Mouse (Mus musculus): Measurements from ENCODE around the gene Lmf1. TPM values are rescaled to one million over a fixed set of nuclear protein-coding genes. Genes with fewer than 3 reads are reported as not detected.
A peak's percentile ranks its signal among the peaks of the same experiment; 100 is the strongest.

Lmf1 gene
- total RNA-seq, 2 experiments from 2014 or later: 20.4 to 23.7 TPM

- DNase-seq (ENCODE audit: low spot score in 2 of 2): no peak
- intact Hi-C loops (cut with DNase I): no loop called here
Measured at GRCm38 (mm10) chr17:25590985-25591384, 12.1 kb downstream of the Lmf1 start.

DNA sequence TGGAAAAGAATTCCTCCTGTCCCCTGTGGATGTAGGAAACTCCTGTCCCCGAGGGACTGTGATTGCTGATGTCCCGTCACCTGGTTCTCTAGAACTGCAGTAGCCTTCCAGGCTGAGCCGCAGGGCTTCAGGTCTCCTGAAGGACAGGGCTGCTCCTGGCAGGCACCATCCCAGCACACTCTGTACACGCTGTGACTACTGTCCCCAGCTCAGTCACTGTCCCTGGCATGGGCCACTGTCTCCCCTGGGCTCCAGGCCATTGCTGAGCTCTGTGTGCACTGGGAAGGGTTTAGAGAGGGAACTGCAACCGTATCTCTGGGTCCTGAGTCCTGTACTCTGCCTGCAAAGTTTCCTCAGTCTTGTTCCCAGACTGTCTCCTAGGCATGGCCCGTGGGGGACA is 13.5 kb downstream of the Lmf1 start:
- intact Hi-C loops (cut with DNase I): no loop called here

DNA sequence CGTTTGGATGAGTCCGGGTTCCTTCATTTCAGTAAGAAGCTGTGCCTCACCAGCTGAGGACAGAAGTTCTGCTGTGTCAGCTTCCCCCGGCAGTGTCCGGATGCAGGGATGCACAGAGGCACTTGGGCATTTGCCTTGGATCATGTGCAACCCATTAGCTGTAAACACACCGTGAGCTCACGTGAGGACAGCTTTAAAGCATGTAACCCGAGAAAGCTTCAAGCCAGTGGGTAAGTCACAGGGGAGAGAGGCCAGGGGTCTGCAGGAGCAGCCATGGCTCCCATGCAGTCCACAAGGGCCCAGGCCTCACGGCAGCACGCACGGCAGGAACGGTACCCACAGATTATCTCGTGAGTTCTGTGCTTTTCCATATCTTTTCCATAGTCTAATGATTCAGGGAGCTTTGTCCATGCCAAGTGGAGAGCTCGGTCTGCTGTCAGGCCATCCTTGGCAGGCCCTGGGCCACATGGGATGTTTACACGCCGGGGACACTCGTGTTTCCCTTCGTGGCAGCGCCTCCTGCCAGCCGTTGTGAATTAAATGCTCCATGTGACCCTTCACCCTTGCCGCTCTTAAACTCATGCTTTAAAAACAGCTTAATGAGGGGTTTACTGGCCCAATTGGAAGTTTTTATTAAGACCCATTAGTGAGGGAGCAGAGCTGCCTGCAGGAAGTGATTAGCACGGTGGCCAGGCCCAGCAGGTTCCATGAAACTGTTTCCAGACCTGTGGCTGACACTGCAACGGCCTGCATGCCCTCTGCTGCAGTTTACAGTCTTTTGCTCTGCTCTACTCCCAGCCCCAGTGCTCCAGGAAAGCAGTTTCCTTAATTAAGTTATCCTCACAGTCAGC is 14.8 kb downstream of the Lmf1 start:
- intact Hi-C loops (cut with DNase I): no loop called here
- no peak for DNase-seq (ENCODE audit: low spot score in 2 of 2)

More for the DNA sequence above, 13.5 kb downstream of the Lmf1 start:
- no peak for DNase-seq (ENCODE audit: low spot score in 2 of 2)

DNA sequence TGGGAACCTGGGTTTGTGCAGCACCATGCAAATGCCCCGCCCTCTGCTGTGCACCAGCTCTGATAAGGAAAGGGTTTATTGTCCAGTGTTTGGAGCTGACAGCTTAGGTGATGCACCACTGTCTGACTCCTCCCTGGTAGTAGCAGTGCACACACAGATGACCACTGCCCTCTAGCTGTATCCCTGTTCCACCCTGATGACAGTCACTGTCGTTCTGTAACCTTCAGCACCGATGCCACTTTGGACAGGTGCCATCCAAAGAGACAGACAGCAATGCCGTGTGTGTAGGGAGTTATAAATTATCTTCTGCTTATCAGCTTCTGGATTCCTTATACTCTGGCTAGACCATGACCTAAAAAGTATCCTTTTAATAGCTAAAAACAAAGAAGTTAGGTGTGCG is 16.6 kb downstream of the Lmf1 start:
- intact Hi-C loops (cut with DNase I): no loop called here
- no peak for DNase-seq (ENCODE audit: low spot score in 2 of 2)

- peak in 1 of 2 experiments; percentile 38 for DNase-seq (ENCODE audit: low spot score in 2 of 2)
- intact Hi-C loops (cut with DNase I): no loop called here
Measured at GRCm38 (mm10) chr17:25597537-25597936, 18.7 kb downstream of the Lmf1 start.

GRCm38 (mm10) chr17:25602366-25602765 is 23.5 kb downstream of the Lmf1 start:
- DNase-seq (ENCODE audit: low spot score in 2 of 2): peak in 1 of 2 experiments; percentile 61

DNA sequence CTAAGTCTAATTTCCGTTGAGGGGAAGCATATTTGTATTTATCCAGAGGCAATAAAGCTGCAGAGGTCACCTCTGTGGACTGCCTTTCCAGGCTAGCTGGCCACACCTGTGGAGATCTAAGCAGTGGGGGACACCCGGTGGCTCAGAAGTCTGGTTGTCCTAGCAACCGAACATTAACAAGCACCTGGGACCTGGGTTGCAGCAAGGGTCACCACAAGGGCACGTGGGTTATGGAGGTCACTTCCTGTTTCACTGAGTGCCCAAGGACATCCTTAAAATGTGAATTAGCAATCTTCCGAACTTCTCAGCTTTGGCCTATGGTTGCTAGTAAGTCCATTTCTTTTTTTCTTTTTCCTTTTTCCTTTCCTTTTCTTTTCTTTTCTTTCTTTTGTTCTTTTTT is 25.3 kb downstream of the Lmf1 start:
- no peak for DNase-seq (ENCODE audit: low spot score in 2 of 2)
- intact Hi-C loops (cut with DNase I): no loop called here

More at GRCm38 (mm10) chr17:25602366-25602765, 23.5 kb downstream of the Lmf1 start:
- intact Hi-C loops (cut with DNase I): no loop called here

- intact Hi-C loops (cut with DNase I): no loop called here
- DNase-seq (ENCODE audit: low spot score in 2 of 2): peak in 1 of 2 experiments; percentile 68
Measured at GRCm38 (mm10) chr17:25608137-25608785, 29.4 kb downstream of the Lmf1 start.

GRCm38 (mm10) chr17:25608821-25609505 is 30.1 kb downstream of the Lmf1 start:
- DNase-seq (ENCODE audit: low spot score in 2 of 2): no peak
- intact Hi-C loops (cut with DNase I): no loop called here

- intact Hi-C loops (cut with DNase I): no loop called here
- no peak for DNase-seq (ENCODE audit: low spot score in 2 of 2)
Measured at GRCm38 (mm10) chr17:25609506-25609828, 30.6 kb downstream of the Lmf1 start.

- peak in 1 of 2 experiments; percentile 50 for DNase-seq (ENCODE audit: low spot score in 2 of 2)
- intact Hi-C loops (cut with DNase I): no loop called here
Measured at GRCm38 (mm10) chr17:25610151-25610550, 31.3 kb downstream of the Lmf1 start.

GRCm38 (mm10) chr17:25612537-25612936 is 33.7 kb downstream of the Lmf1 start:
- no peak for DNase-seq (ENCODE audit: low spot score in 2 of 2)
- intact Hi-C loops (cut with DNase I): no loop called here

DNA sequence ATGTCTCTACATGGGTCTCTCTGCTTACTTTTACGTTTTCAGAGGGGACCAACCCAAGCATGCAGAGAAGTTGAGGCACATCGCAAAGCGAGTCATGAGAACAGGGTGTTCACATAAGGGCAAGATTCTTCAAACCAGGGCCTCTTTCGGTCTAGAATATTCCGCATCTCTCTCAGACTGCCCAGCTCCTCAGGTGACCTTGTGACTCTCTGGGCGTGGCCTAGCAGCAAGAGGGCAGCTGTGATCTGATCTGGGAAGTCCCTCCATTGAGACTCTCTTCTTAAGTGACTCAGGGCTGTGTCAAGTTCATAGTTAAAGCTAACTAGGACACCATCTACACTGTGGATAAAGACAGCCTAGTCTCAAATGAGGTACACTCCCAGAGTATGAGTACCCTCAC is 34.4 kb downstream of the Lmf1 start:
- DNase-seq (ENCODE audit: low spot score in 2 of 2): no peak

DNA sequence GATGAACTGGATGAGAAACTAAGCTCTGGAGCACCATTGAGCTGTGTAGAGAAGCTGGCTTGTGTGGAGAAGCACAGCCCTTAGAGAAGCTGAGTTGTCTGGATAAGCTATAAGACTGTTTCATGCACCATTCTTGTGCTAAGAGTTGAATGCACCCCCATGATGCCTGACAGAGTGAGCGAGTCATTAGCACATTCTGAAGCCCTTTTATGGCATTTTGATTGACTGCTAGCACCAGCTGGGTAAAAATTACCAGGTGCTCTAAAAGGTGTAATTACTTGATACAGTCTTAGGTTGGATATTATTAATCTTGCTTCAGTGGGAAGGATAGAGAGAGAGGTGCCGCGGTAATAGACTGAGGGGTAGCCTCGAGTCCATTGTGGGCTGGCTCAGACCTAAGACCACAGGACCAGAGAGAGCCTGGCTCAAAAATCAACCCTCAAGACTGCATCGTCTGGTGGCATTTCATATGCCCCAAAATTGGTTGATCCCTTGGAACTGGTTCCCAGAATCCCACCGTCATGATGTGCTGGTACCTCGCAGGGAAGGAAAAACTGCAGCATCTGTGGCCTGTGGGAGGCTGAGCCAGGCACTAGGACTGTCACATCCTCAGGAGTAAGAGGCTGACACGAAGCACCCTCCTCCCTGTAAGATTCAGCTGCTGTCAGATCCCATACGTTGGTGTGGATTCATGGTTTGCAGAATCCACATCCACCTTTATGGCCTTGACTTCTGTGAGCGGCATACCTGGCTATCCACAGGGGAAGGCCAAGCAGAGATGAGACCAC is 36.0 kb downstream of the Lmf1 start:
- intact Hi-C loops (cut with DNase I): no loop called here
- DNase-seq (ENCODE audit: low spot score in 2 of 2): peak in 1 of 2 experiments; percentile 69

More for the DNA sequence above, 34.4 kb downstream of the Lmf1 start:
- intact Hi-C loops (cut with DNase I): no loop called here

- intact Hi-C loops (cut with DNase I): no loop called here
- DNase-seq (ENCODE audit: low spot score in 2 of 2): peak; percentile 74 to 83
Measured at GRCm38 (mm10) chr17:25618508-25619056, 39.7 kb downstream of the Lmf1 start.

- intact Hi-C loops (cut with DNase I): loop anchor here (2.0 kb wide), 1 partner anchor 53 kb away; the partner anchor contains the start of gene Sox8
- no peak for DNase-seq (ENCODE audit: low spot score in 2 of 2)
Measured at GRCm38 (mm10) chr17:25623441-25623840, 44.6 kb downstream of the Lmf1 start.

- DNase-seq (ENCODE audit: low spot score in 2 of 2): peak; percentile 81 to 95
- intact Hi-C loops (cut with DNase I): loop anchor here (1.0 to 2.0 kb wide), 3 partner anchors 29 to 68 kb away; partner anchors contain the start of gene Sox8
Measured at GRCm38 (mm10) chr17:25623935-25624334, 45.0 kb downstream of the Lmf1 start.

- intact Hi-C loops (cut with DNase I): loop anchor here (1.0 to 2.0 kb wide), 3 partner anchors 11 to 68 kb away; no protein-coding TSS in a partner anchor
- peak in 1 of 2 experiments; percentile 56 for DNase-seq (ENCODE audit: low spot score in 2 of 2)
Measured at GRCm38 (mm10) chr17:25624446-25625119, 45.7 kb downstream of the Lmf1 start.

All from left cerebral cortex, postnatal 25 days (tissue).